Mouse (Mus musculus) urinary bladder, postnatal 4 days (tissue): ENCODE results near the gene Gzmm.

Source experiments
- DNase-seq, 2 experiments: peaks; one replicate each; pipeline ENCODE4 v3.0.0; 2021 to 2022; ENCODE audit warnings: low spot score in 2 of 2

Gzmm gene

DNA sequence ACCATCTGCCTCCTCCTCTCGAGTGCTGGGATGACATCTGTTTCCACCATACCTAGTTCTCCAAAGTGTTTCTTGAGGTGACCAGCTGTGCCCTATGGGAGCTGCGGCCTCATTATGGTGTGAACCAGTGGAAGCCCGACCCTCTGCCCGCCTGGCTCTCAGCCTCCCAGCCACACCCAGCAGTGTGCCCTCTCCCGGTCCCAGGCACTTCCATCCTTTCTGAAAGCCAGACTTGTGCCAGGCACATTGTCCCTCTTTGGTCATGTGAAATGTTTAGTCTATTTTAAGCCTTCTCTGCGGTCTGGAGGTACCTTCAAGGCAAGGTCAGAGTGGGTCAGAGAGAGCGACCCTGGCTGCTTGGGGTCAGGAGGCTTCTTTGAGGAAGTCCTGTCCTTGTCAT, 34.9 kb downstream of the Gzmm start:
- no peak for DNase-seq

DNA sequence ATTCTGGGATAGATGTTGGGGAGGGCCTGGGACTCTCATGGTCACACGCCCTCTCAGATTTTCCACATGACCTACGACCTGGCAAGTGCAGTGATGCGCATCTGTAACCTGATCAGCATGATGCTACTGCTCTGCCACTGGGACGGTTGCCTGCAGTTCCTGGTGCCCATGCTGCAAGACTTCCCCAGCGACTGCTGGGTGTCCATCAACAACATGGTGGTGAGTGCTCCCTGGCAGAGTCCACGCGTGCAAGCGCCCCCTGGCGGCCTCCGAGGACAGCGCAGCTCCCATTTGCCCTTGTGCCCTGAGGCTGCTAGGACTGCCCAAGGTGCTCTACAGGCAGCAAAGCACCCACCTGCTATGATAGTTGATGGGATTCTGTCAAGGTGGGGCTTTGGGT, 37.3 kb downstream of the Gzmm start:
- no peak for DNase-seq

DNA sequence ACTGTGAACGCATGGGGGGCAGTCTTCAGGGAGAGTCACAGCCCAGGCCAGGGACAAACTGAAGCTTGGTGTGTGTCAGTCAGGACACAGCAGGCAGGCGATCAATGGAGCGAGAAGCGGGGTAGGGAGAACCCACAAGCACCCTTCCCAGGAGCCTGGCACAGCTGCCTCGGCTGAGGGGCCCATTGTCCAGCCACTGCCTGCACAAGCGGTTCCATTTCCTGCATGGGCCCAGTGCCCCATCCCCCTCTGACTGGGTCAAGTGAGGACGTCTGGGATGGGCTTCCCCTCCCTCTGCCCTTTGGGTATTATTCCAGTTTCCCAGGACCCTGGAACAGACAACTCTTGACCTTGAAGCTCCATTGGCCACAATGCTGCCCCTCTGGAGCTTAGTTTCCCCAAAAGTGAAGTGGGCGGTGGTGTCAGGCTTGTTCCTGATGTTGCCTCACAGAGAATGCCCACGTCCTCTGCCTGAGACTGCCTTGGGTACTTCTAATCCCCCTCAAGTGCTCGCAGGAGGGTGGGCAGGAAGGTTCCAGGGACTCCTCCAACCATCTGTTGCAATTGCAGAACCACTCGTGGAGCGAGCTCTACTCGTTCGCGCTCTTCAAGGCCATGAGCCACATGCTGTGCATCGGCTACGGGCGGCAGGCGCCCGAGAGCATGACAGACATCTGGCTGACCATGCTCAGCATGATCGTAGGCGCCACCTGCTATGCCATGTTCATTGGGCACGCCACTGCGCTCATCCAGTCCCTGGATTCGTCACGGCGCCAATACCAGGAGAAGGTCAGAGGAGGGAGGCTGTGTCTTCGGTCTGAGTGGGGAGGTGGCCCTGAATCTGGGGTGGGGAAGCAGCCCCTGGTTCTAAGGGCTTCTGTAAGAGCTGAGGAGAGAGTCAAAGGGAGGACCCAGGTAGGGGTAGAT, 39.8 kb downstream of the Gzmm start:
- DNase-seq: no peak

DNA sequence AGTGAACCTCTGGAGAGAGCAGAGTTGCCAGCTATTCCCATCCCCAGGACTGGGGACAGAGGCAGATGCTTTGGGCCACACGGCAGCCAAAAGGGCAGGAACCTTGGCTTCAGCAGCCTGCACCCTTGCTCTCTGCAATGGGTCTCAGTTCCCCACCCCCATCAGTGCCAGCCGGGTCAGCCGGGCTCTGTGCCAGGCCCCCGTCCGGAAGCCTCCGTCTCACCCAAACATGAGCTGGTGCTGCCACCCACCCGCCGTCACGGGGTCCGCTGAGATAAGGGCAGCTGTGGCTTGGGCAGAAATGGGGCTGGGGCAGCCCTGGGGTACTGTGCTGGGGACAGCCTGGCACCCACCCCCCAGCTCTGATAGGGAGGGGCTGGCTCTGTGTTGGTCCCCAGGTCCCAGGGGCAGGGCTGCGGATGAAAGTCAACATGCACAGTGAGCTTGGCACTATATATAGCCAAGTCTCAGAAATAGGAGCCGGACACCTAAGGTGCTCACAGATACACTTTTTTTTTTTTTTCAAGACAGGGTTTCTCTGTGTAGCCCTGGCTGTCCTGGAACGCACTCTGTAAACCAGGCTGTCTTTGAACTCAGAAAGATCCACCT, 40.6 kb downstream of the Gzmm start:
- DNase-seq: no peak

DNA sequence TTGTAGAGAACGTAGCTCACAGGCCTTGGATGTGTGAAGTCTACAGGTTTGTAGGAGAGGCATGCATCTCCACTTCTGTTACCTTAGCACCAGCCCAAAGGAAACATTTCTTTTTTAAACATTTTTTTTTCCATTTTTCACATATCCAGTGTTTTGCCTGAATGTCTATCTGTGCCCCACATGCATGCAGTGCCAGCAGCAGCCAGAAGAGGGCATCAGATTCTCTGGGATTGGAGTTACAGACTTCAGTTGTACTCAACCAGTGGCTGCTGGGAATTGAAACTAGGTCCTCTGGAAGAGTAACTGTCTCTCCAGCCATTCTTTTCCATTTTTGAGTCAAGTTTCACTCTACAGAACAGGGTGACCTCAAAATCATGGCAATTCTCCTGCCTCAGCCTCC, 43.7 kb downstream of the Gzmm start:
- no peak for DNase-seq

DNA sequence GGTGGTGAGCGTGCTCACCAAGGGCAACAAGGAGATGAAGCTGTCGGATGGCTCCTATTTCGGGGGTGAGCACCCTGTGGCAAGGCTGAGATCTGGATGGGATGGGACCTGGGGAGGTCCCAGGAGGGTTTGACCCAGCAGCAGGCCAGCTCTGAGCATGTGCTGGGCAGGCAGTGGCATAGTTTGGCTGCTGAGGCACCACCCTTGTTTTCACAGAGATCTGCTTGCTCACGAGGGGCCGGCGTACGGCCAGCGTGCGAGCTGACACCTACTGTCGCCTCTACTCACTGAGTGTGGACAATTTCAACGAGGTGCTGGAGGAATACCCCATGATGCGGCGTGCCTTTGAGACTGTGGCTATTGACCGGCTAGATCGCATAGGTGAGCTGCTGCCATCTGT, 45.0 kb downstream of the Gzmm start:
- DNase-seq: no peak

DNA sequence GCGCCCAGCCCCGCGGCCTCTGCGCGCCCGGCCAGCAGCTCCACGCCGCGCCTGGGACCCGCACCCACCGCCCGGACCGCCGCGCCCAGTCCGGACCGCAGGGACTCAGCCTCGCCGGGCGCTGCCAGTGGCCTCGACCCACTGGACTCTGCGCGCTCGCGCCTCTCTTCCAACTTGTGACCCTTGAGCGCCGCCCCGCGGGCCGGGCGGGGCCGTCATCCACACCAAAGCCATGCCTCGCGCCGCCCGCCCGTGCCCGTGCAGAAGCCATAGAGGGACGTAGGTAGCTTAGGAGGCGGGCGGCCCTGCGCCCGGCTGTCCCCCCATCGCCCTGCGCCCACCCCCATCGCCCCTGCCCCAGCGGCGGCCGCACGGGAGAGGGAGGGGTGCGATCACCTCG, 46.5 kb downstream of the Gzmm start:
- no peak for DNase-seq

DNA sequence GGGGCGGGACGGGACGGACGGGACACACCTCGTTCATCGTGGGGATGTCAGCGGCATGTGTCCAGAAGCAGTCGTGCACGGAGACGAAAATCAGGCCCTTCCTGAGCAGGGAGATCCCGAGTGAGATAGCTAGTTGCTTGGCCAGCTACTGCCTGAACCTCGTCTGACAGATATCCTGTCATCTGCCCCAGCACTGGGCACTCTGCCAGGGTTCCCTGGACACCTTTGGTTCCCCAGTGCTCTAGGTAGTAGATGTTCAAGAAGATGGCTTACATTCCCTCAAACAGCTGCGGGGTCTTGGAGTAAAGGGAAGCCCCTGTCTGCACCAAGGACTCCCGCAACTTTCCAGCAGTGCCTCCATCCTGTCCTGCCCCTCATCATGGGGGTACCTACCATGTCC, 47.9 kb downstream of the Gzmm start:
- no peak for DNase-seq

DNA sequence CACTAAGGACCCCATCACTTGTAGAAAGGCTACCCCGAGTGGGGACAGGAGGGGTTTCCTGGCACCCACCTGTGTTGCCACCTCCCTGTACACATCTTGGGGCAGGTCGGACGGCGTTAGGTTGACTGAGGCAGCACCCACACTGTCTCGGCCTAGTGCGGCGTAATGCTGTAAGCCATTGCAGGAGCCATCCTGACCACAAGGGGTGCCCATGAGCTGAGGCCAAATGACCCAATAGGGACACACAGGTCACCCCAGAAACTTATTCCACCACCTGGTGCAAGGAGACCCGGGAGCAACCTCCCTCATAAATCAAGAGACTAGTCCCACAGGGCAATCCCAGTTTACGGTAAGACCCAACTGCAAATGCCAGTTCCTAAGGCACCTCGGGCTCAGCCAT, 49.4 kb downstream of the Gzmm start:
- no peak for DNase-seq

DNA sequence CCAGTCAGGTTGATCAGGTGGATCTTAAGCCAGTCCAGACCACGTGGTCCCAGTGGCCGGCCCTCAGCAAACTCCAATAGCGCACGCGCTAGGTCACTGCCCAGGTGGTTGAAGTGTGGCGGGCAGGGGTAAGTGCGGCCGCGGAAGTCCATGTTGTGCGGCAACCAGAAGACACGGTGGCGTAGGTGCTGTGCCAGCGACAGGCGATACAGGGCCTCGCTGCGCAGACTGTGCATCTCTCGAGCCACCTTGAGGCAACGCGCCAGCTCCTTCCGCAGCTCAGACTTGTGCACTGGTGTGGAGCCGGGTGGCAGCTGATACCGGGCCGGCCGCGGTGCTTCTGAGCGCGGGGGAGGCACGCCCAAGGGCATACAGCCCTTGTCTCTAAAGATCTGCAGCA, 50.4 kb downstream of the Gzmm start:
- no peak for DNase-seq

DNA sequence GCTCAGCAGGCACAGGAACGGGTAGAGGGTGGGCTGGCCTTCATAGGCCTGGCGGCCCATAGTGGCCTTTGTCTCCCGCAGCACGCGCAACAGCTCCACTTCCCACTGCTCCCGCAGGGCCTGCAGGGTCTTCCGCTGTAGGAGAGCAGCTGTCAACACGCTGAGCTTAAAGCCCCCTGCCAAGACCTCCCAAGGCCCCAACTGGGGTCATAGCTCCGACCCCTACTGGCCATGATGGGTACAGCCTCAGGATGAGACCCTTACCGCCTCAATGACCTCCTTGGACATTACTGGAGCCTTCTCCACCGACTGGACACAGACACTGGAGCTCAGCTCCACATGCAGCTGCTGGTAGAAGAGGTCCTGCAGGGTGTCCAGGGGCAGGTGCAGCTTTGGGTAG, 52.0 kb downstream of the Gzmm start:
- no peak for DNase-seq

DNA sequence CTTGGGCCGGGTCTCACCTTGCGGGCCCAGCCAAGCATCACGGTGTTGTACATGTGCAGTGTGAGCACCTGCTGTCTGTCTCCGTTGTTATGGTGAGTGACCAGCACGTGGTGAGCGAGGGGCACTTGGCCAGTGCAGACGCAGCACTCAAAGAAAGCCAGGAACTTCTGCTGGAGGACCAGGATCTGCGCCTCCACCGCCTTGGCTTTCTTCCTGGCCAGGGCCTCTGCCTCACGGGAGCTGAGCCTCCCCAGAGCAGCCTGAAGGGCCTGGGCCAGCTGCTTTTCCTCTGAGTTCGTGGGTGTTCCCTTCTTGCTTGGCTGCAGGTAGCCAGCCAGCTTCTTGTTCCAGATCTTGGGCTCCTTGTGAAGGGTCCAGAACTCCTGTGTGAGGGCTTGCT, 54.3 kb downstream of the Gzmm start:
- no peak for DNase-seq

DNA sequence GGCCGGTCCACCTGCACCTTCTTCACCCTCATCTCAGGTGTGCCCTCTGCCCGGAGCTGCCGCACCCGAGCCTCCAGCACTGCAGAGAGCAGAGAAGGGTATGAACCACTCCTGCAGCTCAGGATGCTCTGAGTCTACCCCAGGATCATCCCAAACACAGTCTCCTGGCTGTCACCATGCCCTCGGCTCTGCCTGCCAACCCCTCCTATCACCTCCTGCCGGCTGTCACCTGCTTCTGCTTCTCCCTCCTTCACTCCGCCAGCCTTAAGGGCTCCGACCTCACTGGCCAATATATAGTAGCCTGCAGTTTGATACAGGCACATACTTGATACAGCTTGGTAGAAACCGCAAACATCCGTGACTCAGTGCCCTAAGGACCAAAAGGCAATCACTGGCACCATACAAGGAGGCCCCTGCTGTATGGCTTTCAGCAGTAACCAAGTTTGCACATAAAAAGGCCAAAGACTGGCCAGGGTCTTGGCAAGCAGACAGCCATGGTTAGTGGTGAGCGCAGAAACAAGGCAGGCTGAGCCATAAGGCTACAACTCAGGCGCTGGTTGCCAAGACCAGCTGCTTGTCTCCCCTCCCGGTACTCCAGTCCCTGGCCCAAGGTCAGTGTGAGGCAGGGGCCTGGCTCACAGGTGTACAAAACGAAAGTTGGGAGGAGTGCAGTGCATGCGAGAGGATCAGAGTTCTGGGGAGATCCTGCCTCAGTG, 55.0 kb downstream of the Gzmm start:
- DNase-seq: no peak
